Mouse (Mus musculus): Measurements from ENCODE around the gene Rhbdd2. TPM values are rescaled to one million over a fixed set of nuclear protein-coding genes. Genes with fewer than 3 reads are reported as not detected.
"Not testable (repeated sequence)": the region's sequence is repeated elsewhere in the genome, so short reads cannot be mapped to it uniquely, and the experiment has no call there.

Gene Rhbdd2
- polyA plus RNA-seq, 1 experiment from 2014 or later, result 44.9 TPM

- not testable (repeated sequence) for ATAC-seq (replicated peaks; ENCODE audit: insufficient number of reproducible peaks, low FRiP score, low TSS enrichment); H3K9me3 ChIP-seq (replicated peaks; ENCODE audit: control insufficient read depth, low read length); H3K9ac ChIP-seq (ENCODE audit: low read depth, low read length); H3K4me1 ChIP-seq (ENCODE audit: control insufficient read depth, insufficient read depth, low read length); H3K4me2 ChIP-seq; H3K27me3 ChIP-seq (ENCODE audit: control insufficient read depth, insufficient read depth, low read length); H3K27ac ChIP-seq (ENCODE audit: low read depth, low read length); H3K36me3 ChIP-seq (ENCODE audit: control insufficient read depth, insufficient read depth, low read length); H3K4me3 ChIP-seq (ENCODE audit: low read depth, low read length)
- 84% methylated on average over 10 of the region's 10 CpGs for WGBS (ENCODE audit: insufficient replicate concordance)
These were observed 12.7 kb upstream of the Rhbdd2 start for GRCm38 (mm10) chr5:135619741-135620140.

- WGBS (ENCODE audit: insufficient replicate concordance), result 84% methylated on average over 9 of the region's 9 CpGs
- ATAC-seq (replicated peaks; ENCODE audit: insufficient number of reproducible peaks, low FRiP score, low TSS enrichment), result no peak
These were observed 11.9 kb upstream of the Rhbdd2 start for GRCm38 (mm10) chr5:135620526-135620925.

GRCm38 (mm10) chr5:135621725-135622124 lies 10.7 kb upstream of the Rhbdd2 start:
- Histone ChIP-seq H3K4me2 (no peak overlapping the region), H3K27ac (ENCODE audit: low read depth, low read length) (no peak overlapping the region), H3K27me3 (ENCODE audit: control insufficient read depth, insufficient read depth, low read length) (no peaks in the 10 kb centered on the region), H3K9me3 (replicated peaks; ENCODE audit: control insufficient read depth, low read length) (no peaks in the 10 kb centered on the region), H3K4me3 (ENCODE audit: low read depth, low read length) (no peak overlapping the region), H3K4me1 (ENCODE audit: control insufficient read depth, insufficient read depth, low read length) (no peaks in the 10 kb centered on the region), H3K9ac (ENCODE audit: low read depth, low read length) (no peak overlapping the region), H3K36me3 (ENCODE audit: control insufficient read depth, insufficient read depth, low read length) (no peaks in the 10 kb centered on the region)
- 67% methylated on average over 10 of the region's 10 CpGs for WGBS (ENCODE audit: insufficient replicate concordance)
- ATAC-seq (replicated peaks; ENCODE audit: insufficient number of reproducible peaks, low FRiP score, low TSS enrichment), result no peak

More at GRCm38 (mm10) chr5:135620526-135620925, 11.9 kb upstream of the Rhbdd2 start:
- Histone ChIP-seq H3K36me3 (ENCODE audit: control insufficient read depth, insufficient read depth, low read length) (no peaks in the 10 kb centered on the region), H3K4me3 (ENCODE audit: low read depth, low read length) (no peak overlapping the region), H3K9ac (ENCODE audit: low read depth, low read length) (no peak overlapping the region), H3K9me3 (replicated peaks; ENCODE audit: control insufficient read depth, low read length) (no peaks in the 10 kb centered on the region), H3K4me2 (no peak overlapping the region), H3K27ac (ENCODE audit: low read depth, low read length) (no peak overlapping the region), H3K27me3 (ENCODE audit: control insufficient read depth, insufficient read depth, low read length) (no peaks in the 10 kb centered on the region), H3K4me1 (ENCODE audit: control insufficient read depth, insufficient read depth, low read length) (no peaks in the 10 kb centered on the region)

GRCm38 (mm10) chr5:135623006-135623563 lies 9.3 kb upstream of the Rhbdd2 start:
- no peak overlapping the region for H3K4me2 ChIP-seq
- no peaks in the 10 kb centered on the region for H3K27me3 ChIP-seq (ENCODE audit: control insufficient read depth, insufficient read depth, low read length)
- no peaks in the 10 kb centered on the region for H3K9me3 ChIP-seq (replicated peaks; ENCODE audit: control insufficient read depth, low read length)
- H3K9ac ChIP-seq (ENCODE audit: low read depth, low read length), result no peak overlapping the region
- 83% methylated on average over 18 of the region's 18 CpGs for WGBS (ENCODE audit: insufficient replicate concordance)
- no peaks in the 10 kb centered on the region for H3K36me3 ChIP-seq (ENCODE audit: control insufficient read depth, insufficient read depth, low read length)
- H3K27ac ChIP-seq (ENCODE audit: low read depth, low read length), result no peak overlapping the region
- H3K4me3 ChIP-seq (ENCODE audit: low read depth, low read length), result no peak overlapping the region
- no peak for ATAC-seq (replicated peaks; ENCODE audit: insufficient number of reproducible peaks, low FRiP score, low TSS enrichment)
- no peaks in the 10 kb centered on the region for H3K4me1 ChIP-seq (ENCODE audit: control insufficient read depth, insufficient read depth, low read length)

GRCm38 (mm10) chr5:135628916-135629315 lies 3.5 kb upstream of the Rhbdd2 start:
- ATAC-seq (replicated peaks; ENCODE audit: insufficient number of reproducible peaks, low FRiP score, low TSS enrichment), result no peak

GRCm38 (mm10) chr5:135629401-135629800 lies 3.0 kb upstream of the Rhbdd2 start:
- Histone ChIP-seq H3K4me1 (ENCODE audit: control insufficient read depth, insufficient read depth, low read length) (peaks cover 5% of the 10 kb centered on the region; the same call in 1 of the 2 replicates), H3K27me3 (ENCODE audit: control insufficient read depth, insufficient read depth, low read length) (no peaks in the 10 kb centered on the region), H3K4me3 (ENCODE audit: low read depth, low read length) (no peak overlapping the region), H3K36me3 (ENCODE audit: control insufficient read depth, insufficient read depth, low read length) (no peaks in the 10 kb centered on the region), H3K4me2 (no peak overlapping the region), H3K9ac (ENCODE audit: low read depth, low read length) (no peak overlapping the region), H3K9me3 (replicated peaks; ENCODE audit: control insufficient read depth, low read length) (no peaks in the 10 kb centered on the region), H3K27ac (ENCODE audit: low read depth, low read length) (no peak overlapping the region)
- ATAC-seq (replicated peaks; ENCODE audit: insufficient number of reproducible peaks, low FRiP score, low TSS enrichment), result no peak
- 73% methylated on average over 3 of the region's 3 CpGs for WGBS (ENCODE audit: insufficient replicate concordance)

More at GRCm38 (mm10) chr5:135628916-135629315, 3.5 kb upstream of the Rhbdd2 start:
- Histone ChIP-seq H3K27ac (ENCODE audit: low read depth, low read length) (no peak overlapping the region), H3K4me3 (ENCODE audit: low read depth, low read length) (no peak overlapping the region), H3K9ac (ENCODE audit: low read depth, low read length) (no peak overlapping the region), H3K4me1 (ENCODE audit: control insufficient read depth, insufficient read depth, low read length) (peaks cover 5% of the 10 kb centered on the region; the same call in 1 of the 2 replicates), H3K4me2 (no peak overlapping the region), H3K27me3 (ENCODE audit: control insufficient read depth, insufficient read depth, low read length) (no peaks in the 10 kb centered on the region), H3K9me3 (replicated peaks; ENCODE audit: control insufficient read depth, low read length) (no peaks in the 10 kb centered on the region), H3K36me3 (ENCODE audit: control insufficient read depth, insufficient read depth, low read length) (no peaks in the 10 kb centered on the region)
- 46% methylated on average over 10 of the region's 10 CpGs for WGBS (ENCODE audit: insufficient replicate concordance)

- Histone ChIP-seq H3K4me1 (ENCODE audit: control insufficient read depth, insufficient read depth, low read length) (peaks cover 5% of the 10 kb centered on the region; the same call in 1 of the 2 replicates), H3K27ac (ENCODE audit: low read depth, low read length) (no peak overlapping the region), H3K4me2 (no peak overlapping the region), H3K4me3 (ENCODE audit: low read depth, low read length) (no peak overlapping the region), H3K36me3 (ENCODE audit: control insufficient read depth, insufficient read depth, low read length) (0 out of 2 replicates have a peak, but pooled peaks cover under 1% of the 10 kb centered on the region), H3K9ac (ENCODE audit: low read depth, low read length) (no peak overlapping the region), H3K27me3 (ENCODE audit: control insufficient read depth, insufficient read depth, low read length) (no peaks in the 10 kb centered on the region), H3K9me3 (replicated peaks; ENCODE audit: control insufficient read depth, low read length) (no peaks in the 10 kb centered on the region)
- 22% methylated on average over 3 of the region's 3 CpGs for WGBS (ENCODE audit: insufficient replicate concordance)
- ATAC-seq (replicated peaks; ENCODE audit: insufficient number of reproducible peaks, low FRiP score, low TSS enrichment), result no peak
These were observed 1.8 kb upstream of the Rhbdd2 start for GRCm38 (mm10) chr5:135630598-135630997.

GRCm38 (mm10) chr5:135632797-135633144 lies 353 bp downstream of the Rhbdd2 start:
- H3K4me3 ChIP-seq (ENCODE audit: low read depth, low read length), result peak overlapping the region; percentile 78
- H3K4me1 ChIP-seq (ENCODE audit: control insufficient read depth, insufficient read depth, low read length), result peaks cover 5% of the 10 kb centered on the region; the same call in 1 of the 2 replicates
- H3K4me2 ChIP-seq, result peak overlapping the region; percentile 77
- H3K27ac ChIP-seq (ENCODE audit: low read depth, low read length), result peak overlapping the region; percentile 75
- H3K27me3 ChIP-seq (ENCODE audit: control insufficient read depth, insufficient read depth, low read length), result no peaks in the 10 kb centered on the region
- H3K36me3 ChIP-seq (ENCODE audit: control insufficient read depth, insufficient read depth, low read length), result peaks cover 8% of the 10 kb centered on the region
- under 1% methylated on average over 21 of the region's 21 CpGs for WGBS (ENCODE audit: insufficient replicate concordance)
- no peaks in the 10 kb centered on the region for H3K9me3 ChIP-seq (replicated peaks; ENCODE audit: control insufficient read depth, low read length)
- ATAC-seq (replicated peaks; ENCODE audit: insufficient number of reproducible peaks, low FRiP score, low TSS enrichment), result peak; percentile 79; the same call in 1 of the 2 replicates
- H3K9ac ChIP-seq (ENCODE audit: low read depth, low read length), result peak overlapping the region; percentile 78

Measured in heart, embryonic 11.5 days (tissue).